Mouse (Mus musculus): ENCODE data around the gene Gm37240.

GRCm38 (mm10) chr3:85855043-85855442, 32.3 kb downstream of the Gm37240 start:
- no peak for TF ChIP-seq CHD2 (IDR thresholded peaks at IDR 0.05; ENCODE audit: low read depth, low read length)
- no peak for TF ChIP-seq ZC3H11A (IDR thresholded peaks at IDR 0.05; ENCODE audit: borderline replicate concordance, low read depth, low read length)
- TF ChIP-seq ZNF384 (IDR thresholded peaks at IDR 0.05; ENCODE audit: low read depth, low read length): no peak

All from ES-E14 (cell line).